Mouse (Mus musculus): ENCODE data around the gene Tdrd12. TPM values are rescaled to one million over a fixed set of nuclear protein-coding genes. Genes with fewer than 3 reads are reported as not detected.
"Not testable (repeated sequence)": the region's sequence is repeated elsewhere in the genome, so short reads cannot be mapped to it uniquely, and the experiment has no call there.

The Tdrd12 gene
- total RNA-seq, 2 experiments from 2014 or later, result not detected

DNA sequence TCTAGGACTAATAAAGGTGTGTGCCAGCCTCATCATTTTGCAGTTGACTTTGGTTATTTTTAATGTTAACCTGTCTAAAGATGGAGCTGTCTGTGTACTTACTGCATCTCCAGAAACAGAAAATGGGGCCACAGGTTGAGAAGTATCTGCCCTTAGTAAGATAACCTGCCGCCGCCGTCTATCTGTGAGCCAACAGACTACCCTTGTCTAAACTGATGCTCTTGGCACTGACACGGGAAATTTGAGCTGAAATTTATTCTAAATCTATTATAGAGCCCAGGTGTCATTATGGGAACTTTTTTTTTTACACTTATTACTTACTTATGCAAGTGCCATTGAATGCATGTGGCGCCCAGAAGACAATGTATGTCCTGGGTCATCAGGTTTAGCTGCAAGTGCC is 19.4 kb upstream of the Tdrd12 start:
- no peak for DNase-seq
- intact Hi-C loops (cut with DNase I), result loop anchor here (5.0 to 10.0 kb wide), 2 partner anchors 198 to 240 kb away; partner anchors contain the start of genes Dpy19l3 and Gpatch1

GRCm38 (mm10) chr7:35556205-35556603 is 18.7 kb upstream of the Tdrd12 start, which contains the start of gene Nudt19:
TSS of gene Nudt19 (minus strand) at chr7:35556304.
- intact Hi-C loops (cut with DNase I), result loop anchor here (5.0 to 10.0 kb wide), 2 partner anchors 199 to 239 kb away; partner anchors contain the start of genes Dpy19l3 and Gpatch1
- no peak for DNase-seq

GRCm38 (mm10) chr7:35555224-35556204 is 18.0 kb upstream of the Tdrd12 start:
- DNase-seq, result peak; percentile 86 to 92
- intact Hi-C loops (cut with DNase I), result loop anchor here (2.0 to 10.0 kb wide), 3 partner anchors 31 to 238 kb away; partner anchors contain the start of genes Ankrd27, Dpy19l3 and Gpatch1

DNA sequence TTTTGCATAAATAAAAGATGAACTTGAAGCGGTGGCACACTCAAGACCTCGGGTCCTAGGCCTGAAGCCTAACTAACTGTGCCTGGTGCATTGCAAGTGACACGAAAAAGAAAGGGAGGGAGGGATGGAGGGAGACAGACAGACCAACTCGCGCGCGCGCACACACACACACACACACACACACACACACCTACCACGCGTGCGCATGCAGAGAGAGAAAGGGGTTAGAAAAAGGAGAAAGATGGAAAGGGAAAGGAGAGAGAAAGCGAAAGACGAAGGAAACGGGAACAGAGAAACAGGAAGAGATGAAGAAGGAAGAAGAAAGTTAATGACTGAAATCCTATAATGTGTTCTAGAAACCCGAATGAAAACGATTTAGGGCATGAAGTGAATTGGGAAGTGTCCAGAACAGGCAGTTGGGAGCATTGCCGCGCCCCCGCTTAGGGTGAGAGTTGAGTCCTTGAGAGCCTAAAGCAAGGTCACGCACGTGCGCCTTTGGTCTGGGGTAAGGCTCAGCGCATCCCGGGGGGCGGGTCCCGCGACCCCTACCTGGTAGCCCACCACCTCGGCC is 17.1 kb upstream of the Tdrd12 start:
- DNase-seq, result peak in 1 of 2 experiments; percentile 6
- intact Hi-C loops (cut with DNase I), result loop anchor here (2.0 to 10.0 kb wide), 3 partner anchors 32 to 237 kb away; partner anchors contain the start of genes Ankrd27, Dpy19l3 and Gpatch1

GRCm38 (mm10) chr7:35553751-35554604 is 16.4 kb upstream of the Tdrd12 start:
- intact Hi-C loops (cut with DNase I), result loop anchor here (2.0 to 10.0 kb wide), 2 partner anchors 33 to 201 kb away; partner anchors contain the start of genes Ankrd27 and Dpy19l3
- DNase-seq, result peak in 1 of 2 experiments; percentile 22

DNA sequence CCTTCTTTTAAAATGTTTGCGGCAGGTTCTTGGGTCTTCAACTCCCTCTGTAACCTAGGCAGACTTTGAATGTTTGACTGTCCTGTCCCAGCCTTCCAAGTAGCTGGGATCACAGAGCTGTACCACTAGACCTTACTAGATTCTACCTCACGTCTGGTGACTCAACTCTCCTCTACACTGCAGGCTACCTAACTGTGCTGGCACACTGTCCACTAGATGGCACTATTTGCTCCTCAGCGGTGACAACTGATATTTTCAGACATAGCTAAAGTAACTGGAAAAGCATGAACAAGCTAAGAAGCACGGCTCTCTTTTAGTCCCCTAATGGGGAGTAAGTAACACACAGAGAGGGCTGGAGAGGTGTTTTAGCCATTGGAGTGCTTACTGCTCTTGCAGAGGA is 8.3 kb upstream of the Tdrd12 start:
- peak; percentile 40 to 45 for DNase-seq
- intact Hi-C loops (cut with DNase I), result loop anchor here (1.0 to 2.0 kb wide), 2 partner anchors 25 to 90 kb away; no protein-coding TSS in a partner anchor

DNA sequence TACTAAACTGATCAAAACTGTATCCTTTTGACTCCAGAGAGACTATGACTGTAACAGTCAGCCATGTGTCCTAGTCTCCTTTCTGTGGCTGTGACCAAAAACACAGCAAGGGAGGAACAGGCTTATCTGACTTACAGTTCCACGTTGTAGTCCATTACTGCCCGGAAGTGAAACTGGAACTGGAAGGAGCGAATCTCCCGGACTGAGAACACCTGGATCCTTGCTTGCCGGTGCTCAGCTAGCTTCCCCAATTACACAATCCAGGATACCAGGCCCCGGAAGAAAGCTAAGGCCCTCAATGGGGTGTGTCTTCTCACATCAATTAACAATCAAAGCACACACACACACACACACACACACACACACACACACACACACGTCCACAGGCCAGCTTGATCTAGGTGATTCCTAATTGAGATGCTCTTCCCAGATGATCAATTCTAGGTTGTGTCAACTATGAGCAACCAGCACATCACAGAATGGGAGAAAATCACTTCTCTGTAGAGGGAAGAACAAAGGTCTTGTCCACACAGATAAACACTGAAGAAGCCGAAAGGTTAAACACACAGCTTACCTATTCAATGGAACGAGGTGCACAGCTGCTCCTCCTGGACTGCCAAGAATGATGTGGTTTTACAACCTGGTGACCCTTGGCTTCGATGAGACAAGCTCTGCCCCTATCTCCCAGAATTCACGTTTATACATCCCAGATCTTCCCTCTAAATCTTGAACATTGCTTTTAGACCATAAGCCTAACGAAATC is 1.6 kb downstream of the Tdrd12 start:
- intact Hi-C loops (cut with DNase I), result no loop called here
- DNase-seq, result no peak

- intact Hi-C loops (cut with DNase I); DNase-seq: not testable (repeated sequence)
Observed at GRCm38 (mm10) chr7:35530544-35530943, 7.0 kb downstream of the Tdrd12 start.

DNA sequence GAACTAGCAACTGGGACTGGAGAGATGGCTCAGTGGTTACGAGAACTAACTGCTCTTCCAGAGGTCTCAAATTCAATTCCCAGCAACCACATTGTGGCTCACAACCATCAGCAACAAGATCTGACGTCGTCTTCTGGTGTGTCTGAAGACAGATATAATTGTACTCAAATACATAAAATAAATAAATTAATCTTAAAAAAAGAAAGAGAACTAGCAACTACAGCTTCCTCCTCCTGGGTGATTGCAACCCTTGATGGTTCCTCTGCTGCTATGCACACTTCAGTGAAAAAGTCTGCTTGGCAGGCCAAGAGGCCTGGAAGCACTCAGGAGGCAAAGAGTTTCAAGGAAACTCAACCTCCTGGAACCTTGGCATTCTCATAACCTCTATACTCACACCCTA is 7.5 kb downstream of the Tdrd12 start:
- no peak for DNase-seq
- intact Hi-C loops (cut with DNase I), result no loop called here

DNA sequence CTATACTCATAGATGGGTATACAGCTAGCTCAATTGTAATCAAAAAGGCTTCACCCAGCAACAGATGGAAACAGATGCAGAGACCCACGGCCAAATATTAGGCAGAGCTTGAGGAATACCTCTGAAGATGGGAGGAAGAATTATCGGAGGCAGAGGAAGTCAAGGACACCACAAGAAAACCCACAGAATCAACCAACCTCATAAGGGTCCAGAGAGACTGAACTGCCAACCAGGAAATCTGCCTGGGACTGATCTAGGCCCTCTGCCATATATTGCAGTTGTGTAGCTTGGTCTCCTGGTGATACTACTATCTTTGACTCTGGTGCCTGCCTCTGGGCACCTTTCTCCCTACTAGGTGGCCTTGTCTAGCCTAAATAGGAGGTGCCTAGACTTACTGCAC is 10.8 kb downstream of the Tdrd12 start:
- intact Hi-C loops (cut with DNase I), result no loop called here
- DNase-seq, result no peak

DNA sequence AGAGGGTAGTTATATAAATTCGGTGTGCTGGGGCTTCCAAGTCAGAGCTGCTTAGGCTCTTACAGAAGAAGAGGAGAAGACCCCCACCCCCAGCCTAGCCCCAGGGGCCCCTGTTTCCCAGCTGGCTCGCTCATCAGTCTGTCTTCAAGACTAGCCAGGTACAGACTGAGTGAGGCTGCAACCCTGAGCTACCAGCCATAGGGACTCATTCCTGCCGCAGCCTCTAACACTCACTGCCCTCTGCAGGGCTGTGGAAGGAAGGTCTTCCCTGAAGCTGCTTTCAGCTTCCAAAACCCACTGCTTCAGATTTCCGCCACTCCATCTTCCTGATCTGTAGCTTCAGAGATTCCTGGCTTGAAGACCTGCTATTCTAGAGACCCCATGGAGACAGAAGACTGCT is 35.5 kb downstream of the Tdrd12 start:
- intact Hi-C loops (cut with DNase I), result loop anchor here (2.0 kb wide), 1 partner anchor 1083 kb away; no protein-coding TSS in a partner anchor
- DNase-seq, result no peak

GRCm38 (mm10) chr7:35497516-35497915 is 40.0 kb downstream of the Tdrd12 start:
- intact Hi-C loops (cut with DNase I), result no loop called here
- no peak for DNase-seq

GRCm38 (mm10) chr7:35491005-35491404 is 46.5 kb downstream of the Tdrd12 start:
- no peak for DNase-seq
- intact Hi-C loops (cut with DNase I), result no loop called here

DNA sequence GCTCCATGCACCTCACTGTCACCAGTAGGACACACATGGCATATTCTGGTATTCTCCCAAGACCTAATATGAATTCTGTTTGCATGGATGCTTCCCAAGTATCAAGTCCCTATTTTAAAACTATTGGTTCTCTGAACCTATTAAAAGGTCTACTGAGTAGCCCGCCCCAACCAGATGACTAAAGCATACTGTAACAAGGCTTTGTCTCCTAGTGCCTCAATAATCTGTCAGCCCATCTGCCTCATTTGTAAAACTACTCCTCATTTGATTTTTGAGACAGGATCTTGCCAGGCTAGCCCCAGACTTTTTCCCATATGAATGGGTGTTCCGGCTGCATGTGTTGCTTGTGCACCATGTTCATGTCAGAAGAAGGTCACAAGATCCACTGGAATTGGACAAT is 47.4 kb downstream of the Tdrd12 start:
- intact Hi-C loops (cut with DNase I), result no loop called here
- DNase-seq, result no peak

DNA sequence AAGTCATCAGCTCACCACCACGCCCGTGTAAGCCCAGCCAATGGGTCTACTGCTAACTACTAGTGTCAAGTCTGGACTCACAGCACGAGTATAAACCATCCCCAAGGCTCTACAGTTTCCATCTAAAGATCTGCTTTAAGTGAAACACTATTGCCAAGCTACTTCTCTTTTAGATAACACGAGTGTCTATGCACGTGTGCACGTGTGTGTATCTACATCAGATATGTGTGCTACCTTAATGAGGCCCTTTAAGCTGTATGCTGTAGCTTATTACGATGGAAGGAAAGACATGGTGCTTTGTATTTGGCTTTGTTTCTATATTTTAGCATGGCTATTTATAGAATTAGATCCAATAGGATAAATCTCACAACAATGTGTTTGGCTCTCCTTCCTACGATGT is 51.0 kb downstream of the Tdrd12 start:
- intact Hi-C loops (cut with DNase I), result no loop called here
- no peak for DNase-seq

DNA sequence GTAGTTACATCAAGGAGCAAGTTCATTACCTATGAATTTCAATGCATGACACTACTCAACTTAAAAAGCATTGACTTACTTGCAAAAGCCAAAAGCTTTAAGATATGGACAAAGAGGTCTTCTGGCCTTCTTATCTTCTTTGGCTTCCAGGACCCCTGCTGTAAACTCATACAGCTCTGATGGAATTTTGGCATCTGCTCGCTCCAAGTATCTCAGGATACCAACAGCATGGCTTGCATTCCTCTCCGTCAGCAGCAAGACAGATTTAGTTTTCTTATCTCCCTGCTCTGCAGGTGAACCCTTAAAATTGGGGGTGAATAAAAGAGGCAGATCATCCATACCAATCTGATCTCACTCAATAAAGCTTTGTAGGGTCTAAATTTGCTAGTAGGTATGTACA is 52.4 kb downstream of the Tdrd12 start:
- DNase-seq, result no peak
- intact Hi-C loops (cut with DNase I), result no loop called here

DNA sequence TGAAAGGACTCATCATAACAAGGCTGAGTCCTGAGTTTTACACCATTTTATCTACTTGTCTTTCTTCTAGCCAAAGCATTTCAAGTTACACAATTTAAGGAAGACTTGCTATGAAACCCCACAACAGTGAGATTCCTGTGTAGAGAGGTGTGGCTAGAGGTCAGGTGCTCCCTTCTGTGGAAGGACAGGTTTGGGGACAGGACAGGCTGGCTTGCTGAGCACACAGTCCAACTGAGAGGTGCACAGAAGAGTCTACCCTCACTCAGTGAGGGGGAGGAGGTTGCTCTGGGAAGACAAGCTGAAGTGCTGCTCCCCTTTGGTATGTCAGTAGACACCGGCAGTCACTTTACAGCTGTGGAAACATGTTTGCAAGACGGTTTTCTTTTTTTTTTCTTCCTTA is 61.1 kb downstream of the Tdrd12 start:
- intact Hi-C loops (cut with DNase I), result no loop called here
- DNase-seq, result no peak

DNA sequence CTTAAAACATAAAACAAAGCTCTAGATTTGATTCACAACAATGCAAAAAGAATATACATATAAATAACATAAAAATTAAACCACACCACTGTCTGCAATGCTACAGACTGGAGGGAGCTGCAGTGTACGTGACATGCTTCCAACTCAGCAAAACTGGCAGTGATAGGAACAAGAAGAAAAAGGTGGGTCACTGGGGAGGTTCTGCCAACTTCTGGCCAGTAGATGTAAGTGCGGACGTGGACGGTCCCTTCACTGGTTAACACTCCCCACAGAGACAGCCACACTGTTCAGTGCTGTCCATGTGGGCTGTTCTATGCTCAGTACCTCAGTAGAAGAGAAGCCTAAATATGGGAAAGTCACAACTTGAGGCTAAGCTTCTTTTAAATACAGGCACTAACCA is 66.8 kb downstream of the Tdrd12 start:
- no peak for DNase-seq
- intact Hi-C loops (cut with DNase I), result no loop called here

GRCm38 (mm10) chr7:35467856-35468255 is 69.7 kb downstream of the Tdrd12 start:
- no peak for DNase-seq
- intact Hi-C loops (cut with DNase I), result no loop called here

GRCm38 (mm10) chr7:35465027-35465426 is 72.5 kb downstream of the Tdrd12 start:
- intact Hi-C loops (cut with DNase I), result no loop called here
- no peak for DNase-seq

All from heart, postnatal 36 days (tissue).